Mouse (Mus musculus) heart, adult 2 months (tissue): ENCODE measurements at regions not wholly inside any gene's neighbourhood (a gene's known extent, or its start where the extent isn't known, plus 50 kb on each side); places are given as distances from the start of the nearest gene placed in this dataset.

ENCODE experiments used
- DNase-seq, 2 experiments: peaks; one replicate each; pipeline ENCODE4 v3.0.0; 2021
- H3K27ac ChIP-seq: fragments of 200-600 bp; 2 replicates; pipeline ENCODE4 v1.8.1; 2022
- H3K27me3 ChIP-seq: fragments of 200-500 bp; 2 replicates; pipeline ENCODE4 v1.6.1; 2012; ENCODE audit warnings: mild to moderate bottlenecking, low read length, inconsistent platforms, mixed read lengths; ENCODE audit not compliant: control insufficient read depth, insufficient read depth
- H3K36me3 ChIP-seq: fragments of 200-500 bp; 2 replicates; pipeline ENCODE4 v1.6.1; 2012; ENCODE audit warnings: low read length, inconsistent platforms; ENCODE audit not compliant: control insufficient read depth, insufficient read depth
- H3K4me1 ChIP-seq: fragments of 200-500 bp; 2 replicates; pipeline ENCODE4 v1.6.1; 2011; ENCODE audit warnings: low read length; ENCODE audit not compliant: control insufficient read depth, insufficient read depth
- H3K4me3 ChIP-seq: fragments of 200-600 bp; 2 replicates; pipeline ENCODE4 v1.8.1; 2022
- H3K79me2 ChIP-seq: fragments of 200-500 bp; replicated peaks from 2 replicates; pipeline ENCODE4 v1.6.1; 2012; ENCODE audit warnings: mild to moderate bottlenecking, inconsistent platforms, low read length, moderate library complexity, mixed read lengths; ENCODE audit not compliant: control insufficient read depth, insufficient read depth
- H3K9ac ChIP-seq: fragments of 200-500 bp; 2 replicates; pipeline ENCODE4 v1.6.1; 2012; ENCODE audit warnings: low read depth, mild to moderate bottlenecking, control low read depth, inconsistent platforms, low read length, mixed read lengths
- CTCF ChIP-seq: fragments of 200-600 bp; IDR thresholded peaks from 2 replicates; pipeline ENCODE4 v1.8.1; 2022; ENCODE audit warnings: antibody characterized with exemption, mild to moderate bottlenecking, moderate library complexity
- EP300 ChIP-seq: fragments of 200-500 bp; IDR thresholded peaks from 2 replicates; pipeline ENCODE4 v1.6.1; 2011; ENCODE audit warnings: low read depth, low read length, control low read depth; ENCODE audit not compliant: insufficient read depth
- POLR2A ChIP-seq: fragments of 200-500 bp; IDR thresholded peaks from 2 replicates; pipeline ENCODE4 v1.6.1; 2011; ENCODE audit warnings: mild to moderate bottlenecking, low read depth, low read length, control low read depth; ENCODE audit not compliant: insufficient read depth
- WGBS: fragments of 180-500 bp; shearing (Covaris S2); methylation state at CpG from one replicate; pipeline ENCODE4 v1.1.7; 2018; 5-methylcytosine and 5-hydroxymethylcytosine counted together
- intact Hi-C: fragments of 180-260 bp; cut with DNase I; formaldehyde crosslinking; loops from one replicate; pipeline ENCODE4 v1.15.1; 2025

- intact Hi-C loops = no loop called here
Observed at GRCm38 (mm10) chr6:50052416-50052815, 57.6 kb upstream of the Mpp6 start.

GRCm38 (mm10) chr6:50053086-50053485 is 57.0 kb upstream of the Mpp6 start:
- intact Hi-C loops = no loop called here
- Histone ChIP-seq H3K27me3 (no peaks in the 10 kb centered on the region), H3K79me2 (no peaks in the 10 kb centered on the region), H3K4me1 (no peaks in the 10 kb centered on the region), H3K9ac (no peak overlapping the region), H3K4me3 (no peak overlapping the region), H3K36me3 (no peaks in the 10 kb centered on the region), H3K27ac (no peak overlapping the region)
- DNase-seq = no peak
- WGBS = 21% methylated on average over 2 of the region's 2 CpGs
- TF ChIP-seq POLR2A (no peak), EP300 (no peak), CTCF (no peak)

More at GRCm38 (mm10) chr6:50052416-50052815, 57.6 kb upstream of the Mpp6 start:
- Histone ChIP-seq H3K9ac (no peak overlapping the region), H3K4me3 (no peak overlapping the region), H3K4me1 (no peaks in the 10 kb centered on the region), H3K79me2 (no peaks in the 10 kb centered on the region), H3K36me3 (no peaks in the 10 kb centered on the region), H3K27ac (no peak overlapping the region), H3K27me3 (no peaks in the 10 kb centered on the region)
- DNase-seq = no peak
- no peak for TF ChIP-seq POLR2A
- no peak for TF ChIP-seq EP300
- no peak for TF ChIP-seq CTCF
- WGBS = 71% methylated on average over 2 of the region's 2 CpGs

- no peak for DNase-seq
- Histone ChIP-seq H3K79me2 (no peaks in the 10 kb centered on the region), H3K9ac (no peak overlapping the region), H3K4me1 (no peaks in the 10 kb centered on the region), H3K27me3 (no peaks in the 10 kb centered on the region), H3K27ac (no peak overlapping the region), H3K36me3 (no peaks in the 10 kb centered on the region), H3K4me3 (no peak overlapping the region)
- WGBS = 92% methylated on average over 13 of the region's 13 CpGs
- no peak for TF ChIP-seq POLR2A
- no peak for TF ChIP-seq EP300
- no peak for TF ChIP-seq CTCF
- intact Hi-C loops = no loop called here
Observed at GRCm38 (mm10) chr6:50054233-50054632, 55.8 kb upstream of the Mpp6 start.

- Histone ChIP-seq H3K27me3 (no peaks in the 10 kb centered on the region), H3K4me3 (no peak overlapping the region), H3K9ac (no peak overlapping the region), H3K27ac (no peak overlapping the region), H3K4me1 (no peaks in the 10 kb centered on the region), H3K79me2 (no peaks in the 10 kb centered on the region), H3K36me3 (no peaks in the 10 kb centered on the region)
- DNase-seq = no peak
- intact Hi-C loops = no loop called here
- 82% methylated on average over 11 of the region's 11 CpGs for WGBS
- TF ChIP-seq EP300 (no peak), CTCF (no peak), POLR2A (no peak)
Observed at GRCm38 (mm10) chr6:50058596-50058995, 51.4 kb upstream of the Mpp6 start.

GRCm38 (mm10) chr6:50059917-50060316 is 50.1 kb upstream of the Mpp6 start:
- Histone ChIP-seq H3K4me3 (no peak overlapping the region), H3K27me3 (no peaks in the 10 kb centered on the region), H3K79me2 (no peaks in the 10 kb centered on the region), H3K27ac (no peak overlapping the region), H3K9ac (no peak overlapping the region), H3K36me3 (no peaks in the 10 kb centered on the region), H3K4me1 (no peaks in the 10 kb centered on the region)
- intact Hi-C loops = no loop called here
- no peak for TF ChIP-seq CTCF
- TF ChIP-seq EP300 = no peak
- no peak for TF ChIP-seq POLR2A
- no peak for DNase-seq
- 69% methylated on average over 3 of the region's 3 CpGs for WGBS
